Mouse (Mus musculus): ENCODE measurements around the gene Tcf12.

Gene Tcf12

GRCm38 (mm10) chr9:71831756-71832699 lies 279.6 kb downstream of the Tcf12 start:
- peak; percentile 62 for DNase-seq

- no peak for DNase-seq
These were observed 280.7 kb downstream of the Tcf12 start for GRCm38 (mm10) chr9:71830994-71831393.

- no peak for DNase-seq
These were observed 281.3 kb downstream of the Tcf12 start for GRCm38 (mm10) chr9:71830365-71830764.

- DNase-seq, result no peak
These were observed 281.9 kb downstream of the Tcf12 start for GRCm38 (mm10) chr9:71829753-71830152.

GRCm38 (mm10) chr9:71829137-71829536 lies 282.5 kb downstream of the Tcf12 start:
- DNase-seq, result no peak

GRCm38 (mm10) chr9:71827371-71827770 lies 284.3 kb downstream of the Tcf12 start:
- no peak for DNase-seq

GRCm38 (mm10) chr9:71826040-71826525 lies 285.6 kb downstream of the Tcf12 start:
- DNase-seq, result no peak

- DNase-seq, result no peak
These were observed 289.7 kb downstream of the Tcf12 start for GRCm38 (mm10) chr9:71822003-71822402.

GRCm38 (mm10) chr9:71818453-71818852 lies 293.2 kb downstream of the Tcf12 start:
- DNase-seq, result no peak

GRCm38 (mm10) chr9:71816121-71816520 lies 295.6 kb downstream of the Tcf12 start:
- DNase-seq, result no peak

GRCm38 (mm10) chr9:71813565-71813964 lies 298.1 kb downstream of the Tcf12 start:
- no peak for DNase-seq

GRCm38 (mm10) chr9:71812914-71813313 lies 298.8 kb downstream of the Tcf12 start:
- DNase-seq, result no peak

- DNase-seq, result peak; percentile 29
These were observed 299.3 kb downstream of the Tcf12 start for GRCm38 (mm10) chr9:71812402-71812801.

GRCm38 (mm10) chr9:71811404-71811803 lies 300.3 kb downstream of the Tcf12 start:
- no peak for DNase-seq

- DNase-seq, result no peak
These were observed 300.9 kb downstream of the Tcf12 start for GRCm38 (mm10) chr9:71810723-71811122.

- DNase-seq, result peak; percentile 37
These were observed 302.9 kb downstream of the Tcf12 start for GRCm38 (mm10) chr9:71808640-71809254.

GRCm38 (mm10) chr9:71807801-71808200 lies 303.9 kb downstream of the Tcf12 start:
- no peak for DNase-seq

- DNase-seq, result peak; percentile 83
These were observed 305.3 kb downstream of the Tcf12 start for GRCm38 (mm10) chr9:71806422-71806805.

GRCm38 (mm10) chr9:71805646-71806421 lies 305.8 kb downstream of the Tcf12 start:
- no peak for DNase-seq

- DNase-seq, result peak; percentile 22
These were observed 307.6 kb downstream of the Tcf12 start for GRCm38 (mm10) chr9:71804116-71804515.

GRCm38 (mm10) chr9:71803281-71803680 lies 308.4 kb downstream of the Tcf12 start:
- no peak for DNase-seq

- DNase-seq, result no peak
These were observed 312.1 kb downstream of the Tcf12 start for GRCm38 (mm10) chr9:71799598-71799997.

GRCm38 (mm10) chr9:71798176-71798575 lies 313.5 kb downstream of the Tcf12 start:
- DNase-seq, result no peak
